22 mouse cellular contexts compared by ENCODE assay signal in the genomic region with DNA sequence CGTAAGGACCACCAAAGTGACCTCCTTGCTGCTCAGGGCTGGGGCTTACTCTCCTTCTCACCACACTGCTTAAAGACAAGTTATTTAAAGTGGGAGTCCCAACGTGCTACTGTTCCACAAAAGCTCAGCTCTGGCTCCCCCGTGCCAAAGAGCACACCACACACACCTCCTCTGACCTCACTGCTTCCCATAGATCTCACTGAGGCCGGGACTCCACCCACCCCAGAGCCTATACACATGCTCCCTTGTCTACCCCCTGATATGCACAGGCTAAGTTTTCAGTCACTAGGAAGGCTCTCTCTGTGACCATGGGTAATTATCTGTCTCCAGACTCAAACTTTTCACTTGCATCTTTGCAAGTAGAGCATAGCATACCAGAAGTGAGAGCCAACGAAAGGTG.
DNase-seq lines count a peak whose midpoint lies in the region; ATAC-seq and TF ChIP-seq lines count a peak whose summit lies in the region.
"Had no signal": no experiment of that assay in that cellular context is flagged by ENCODE, and none has a peak within 500 bp of the region (broad histone marks: within the 10 kb centered on the region; RNA-seq: fewer than 3 reads in every experiment).

No protein-coding gene starts in this region.

- H3K27ac ChIP-seq in hindbrain, embryonic 10.5 days = peak overlapping the region; percentile 64
- no peak overlapping the region for H3K27ac ChIP-seq in hindbrain, postnatal 0 days
- peak overlapping the region; percentile 94 for H3K27ac ChIP-seq in spleen, adult 2 months (ENCODE audit: insufficient read depth, low read length)
- no peak overlapping the region for H3K27ac ChIP-seq in lung, postnatal 0 days (ENCODE audit: low read length)
- H3K27ac ChIP-seq: embryonic facial prominence, embryonic 15.5 days; forebrain, embryonic 10.5 days; gastrocnemius, adult 2 months; heart, embryonic 13.5 days; hindbrain, embryonic 14.5 days had no signal

- WGBS in hindbrain, embryonic 10.5 days = 71% methylated on average over 5 of the region's 5 CpGs
- WGBS in hindbrain, postnatal 0 days = 85% methylated on average over 5 of the region's 5 CpGs
- WGBS in spleen, adult 2 months = 41% methylated on average over 5 of the region's 5 CpGs
- WGBS in lung, postnatal 0 days = 53% methylated on average over 5 of the region's 5 CpGs

- peaks cover 9% of the 10 kb centered on the region for H3K4me1 ChIP-seq in hindbrain, embryonic 10.5 days (replicated peaks)
- no peaks in the 10 kb centered on the region for H3K4me1 ChIP-seq in hindbrain, postnatal 0 days (ENCODE audit: insufficient read depth, low read length)
- H3K4me1 ChIP-seq in spleen, adult 2 months (ENCODE audit: control insufficient read depth, insufficient read depth, insufficient read length) = peaks cover 41% of the 10 kb centered on the region; the same call in 1 of the 2 replicates
- peaks cover 3% of the 10 kb centered on the region; the same call in 1 of the 2 replicates for H3K4me1 ChIP-seq in lung, postnatal 0 days (ENCODE audit: insufficient read depth, low read depth, low read length)

- no peak overlapping the region for H3K4me2 ChIP-seq in hindbrain, postnatal 0 days (ENCODE audit: low read depth, low read length)
- no peak overlapping the region for H3K4me2 ChIP-seq in lung, postnatal 0 days (replicated peaks; ENCODE audit: low read depth, low read length)
- H3K4me2 ChIP-seq: embryonic facial prominence, embryonic 15.5 days; heart, embryonic 13.5 days; hindbrain, embryonic 14.5 days had no signal

- no peak for TF ChIP-seq POLR2A in spleen, adult 2 months (IDR thresholded peaks at IDR 0.05; ENCODE audit: low read depth, low read length)

- no peak overlapping the region for H3K9ac ChIP-seq in hindbrain, postnatal 0 days (replicated peaks; ENCODE audit: low read length)
- no peak overlapping the region for H3K9ac ChIP-seq in lung, postnatal 0 days (replicated peaks; ENCODE audit: low read depth)
- H3K9ac ChIP-seq: embryonic facial prominence, embryonic 15.5 days; heart, embryonic 13.5 days; hindbrain, embryonic 14.5 days had no signal

- no peak for TF ChIP-seq CTCF in hindbrain, postnatal 0 days (IDR thresholded peaks at IDR 0.05; ENCODE audit: low read depth)
- no peak for TF ChIP-seq CTCF in spleen, adult 2 months (IDR thresholded peaks at IDR 0.05; ENCODE audit: extremely low read depth, insufficient read depth, insufficient read length, insufficient replicate concordance)
- no peak for TF ChIP-seq CTCF in lung, postnatal 0 days (IDR thresholded peaks at IDR 0.05)

- no peak for ATAC-seq in hindbrain, postnatal 0 days
- ATAC-seq in megakaryocyte progenitor cell, adult 5-6 weeks (replicated peaks; ENCODE audit: poor library complexity) = peak; percentile 33; the same call in 1 of the 2 replicates
- no peak for ATAC-seq in lung, postnatal 0 days
- ATAC-seq: forebrain, embryonic 14.5 days had no signal

- H3K4me3 ChIP-seq in hindbrain, embryonic 10.5 days = no peak overlapping the region
- H3K4me3 ChIP-seq in hindbrain, postnatal 0 days (ENCODE audit: low read length) = no peak overlapping the region
- H3K4me3 ChIP-seq in spleen, adult 2 months (ENCODE audit: extremely low read depth, insufficient read depth, insufficient read length) = no peak overlapping the region
- H3K4me3 ChIP-seq in lung, postnatal 0 days (ENCODE audit: low read depth, low read length) = no peak overlapping the region
- H3K4me3 ChIP-seq: embryonic facial prominence, embryonic 15.5 days; erythroblast, embryonic 14.5 days; forebrain, embryonic 10.5 days; gastrocnemius, adult 2 months; heart, embryonic 13.5 days had no signal

- H3K27me3 ChIP-seq in hindbrain, embryonic 10.5 days (ENCODE audit: insufficient read depth, poor library complexity, severe bottlenecking) = no peaks in the 10 kb centered on the region
- no peaks in the 10 kb centered on the region for H3K27me3 ChIP-seq in hindbrain, postnatal 0 days (ENCODE audit: insufficient read depth, low read length)
- H3K27me3 ChIP-seq in spleen, adult 2 months (ENCODE audit: control insufficient read depth, insufficient read depth, low read length) = no peaks in the 10 kb centered on the region
- H3K27me3 ChIP-seq in lung, postnatal 0 days (replicated peaks; ENCODE audit: insufficient read depth, low read length) = no peaks in the 10 kb centered on the region
- H3K27me3 ChIP-seq: embryonic facial prominence, embryonic 15.5 days; heart, embryonic 13.5 days had no signal

- H3K9me3 ChIP-seq in hindbrain, embryonic 10.5 days = no peaks in the 10 kb centered on the region
- no peaks in the 10 kb centered on the region for H3K9me3 ChIP-seq in hindbrain, postnatal 0 days (ENCODE audit: low read length)
- no peaks in the 10 kb centered on the region for H3K9me3 ChIP-seq in lung, postnatal 0 days (ENCODE audit: low read length)
- H3K9me3 ChIP-seq: embryonic facial prominence, embryonic 15.5 days; forebrain, embryonic 10.5 days; heart, embryonic 13.5 days had no signal

- H3K36me3 ChIP-seq in hindbrain, embryonic 10.5 days = no peaks in the 10 kb centered on the region
- no peaks in the 10 kb centered on the region for H3K36me3 ChIP-seq in hindbrain, postnatal 0 days (ENCODE audit: insufficient read depth, low read length)
- H3K36me3 ChIP-seq in spleen, adult 2 months (ENCODE audit: control insufficient read depth, insufficient read depth, low read length) = no peaks in the 10 kb centered on the region
- no peaks in the 10 kb centered on the region for H3K36me3 ChIP-seq in lung, postnatal 0 days (ENCODE audit: insufficient read depth, low read length)
- H3K36me3 ChIP-seq: embryonic facial prominence, embryonic 15.5 days; forebrain, embryonic 10.5 days; G1E; heart, embryonic 13.5 days had no signal

- TF ChIP-seq EP300 in lung, postnatal 0 days (IDR thresholded peaks at IDR 0.05) = no peak

- no peak for DNase-seq in hindbrain, embryonic 10.5 days (ENCODE audit: low spot score)
- DNase-seq in hindbrain, postnatal 0 days (ENCODE audit: low spot score) = no peak
- no peak for DNase-seq in spleen, adult 2 months (ENCODE audit: low read depth in 1 of 2, low spot score in 2 of 2)
- no peak for DNase-seq in spleen, postnatal 10 days (ENCODE audit: low spot score in 2 of 2)
- DNase-seq in lung, postnatal 0 days (ENCODE audit: low spot score) = no peak
- DNase-seq: adrenal gland, adult 8-10 months; adrenal gland, postnatal 36 days; cerebellum, adult 11 months; cerebellum, adult 8-10 months; cerebellum, postnatal 14 days; embryo, embryonic 11 days; gastrocnemius, adult 2 months; gastrocnemius, postnatal 36 days; heart, adult 18-20 months had no signal

Comparison
In these comparisons a context has a peak if more than half of its experiments do, and no peak if none do; other contexts are left out.
1. H3K27ac ChIP-seq: peak in hindbrain, embryonic 10.5 days (single experiment) and spleen, adult 2 months (single experiment); none in hindbrain, postnatal 0 days (single experiment) and lung, postnatal 0 days (single experiment).